Mouse (Mus musculus) liver, embryonic 14.5 days (tissue): ENCODE measurements around the gene Rapgef3.

Source experiments
- CTCF ChIP-seq: IDR thresholded peaks from 2 replicates; pipeline ENCODE4 v1.5.1; 2016; ENCODE audit warnings: antibody characterized with exemption, low read depth, control low read depth
- EP300 ChIP-seq: IDR thresholded peaks from 2 replicates; pipeline ENCODE4 v1.6.1; 2016; ENCODE audit warnings: antibody characterized with exemption, low read depth

DNA sequence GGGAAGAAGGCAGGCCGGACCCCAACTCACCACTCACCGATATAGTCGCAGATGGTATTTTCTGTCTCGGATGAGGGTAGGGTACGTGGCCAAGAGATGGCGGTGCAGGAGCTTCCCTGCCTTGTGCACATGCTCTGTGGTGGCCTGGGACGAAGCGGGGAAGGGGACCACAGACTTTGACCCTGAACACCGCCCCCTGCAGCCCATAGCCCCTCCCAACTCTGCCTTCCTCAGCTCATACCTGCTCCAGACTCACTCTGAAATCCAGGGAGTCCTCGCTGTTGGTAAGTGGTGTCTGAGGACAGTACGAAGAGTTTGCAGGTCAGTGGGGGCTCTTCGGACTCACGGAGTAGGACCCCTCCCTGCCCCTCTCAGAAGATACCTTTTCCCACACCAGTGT is 6.3 kb downstream of the Rapgef3 start:
- TF ChIP-seq CTCF (0 out of 2 replicates have a peak, but pooled peaks have one; percentile 5), EP300 (no peak)
